Comparison of ENCODE assay signal across 13 mouse cellular contexts in the genomic region with DNA sequence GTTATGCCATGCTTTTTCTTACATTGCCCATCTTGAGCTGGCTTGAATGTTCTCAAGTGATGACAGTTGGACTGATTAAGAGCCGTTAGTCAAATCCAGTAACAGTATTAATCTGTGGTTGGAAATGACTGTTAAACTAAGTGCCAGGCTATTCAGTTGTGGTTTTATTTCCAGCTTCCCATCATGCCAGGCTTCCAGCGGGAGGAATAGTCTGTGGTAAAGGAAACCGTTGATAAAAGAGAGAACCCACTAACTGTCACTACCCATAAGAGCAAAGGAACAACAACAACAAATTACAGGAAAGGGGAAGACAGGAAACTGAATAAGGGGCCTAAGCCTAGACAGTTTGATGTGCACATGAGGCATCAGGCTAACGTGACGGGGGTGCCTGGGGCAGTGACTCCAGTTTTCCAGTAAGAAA. TPM values are rescaled to one million over a fixed set of nuclear protein-coding genes. Genes with fewer than 3 reads are reported as not detected.
DNase-seq lines count a peak whose midpoint lies in the region; ATAC-seq and TF ChIP-seq lines count a peak whose summit lies in the region.
"Had no signal": no experiment of that assay in that cellular context is flagged by ENCODE, and none has a peak within 500 bp of the region (broad histone marks: within the 10 kb centered on the region; RNA-seq: fewer than 3 reads in every experiment).

No protein-coding gene starts in this region.

- H3K36me3 ChIP-seq in thymus, adult 2 months (ENCODE audit: control insufficient read depth, insufficient read depth, low read length), result no peaks in the 10 kb centered on the region
- no peaks in the 10 kb centered on the region for H3K36me3 ChIP-seq in macrophage (ENCODE audit: inconsistent target)
- no peaks in the 10 kb centered on the region for H3K36me3 ChIP-seq in kidney, embryonic 15.5 days
- H3K36me3 ChIP-seq: limb, embryonic 15.5 days had no signal

- no peak for TF ChIP-seq POLR2A in thymus, adult 2 months (IDR thresholded peaks at IDR 0.05; ENCODE audit: control insufficient read depth, extremely low read depth, insufficient read depth, low read length, poor library complexity)

- WGBS in thymus, adult 2 months, result 4% methylated on average over 5 of the region's 5 CpGs
- WGBS in macrophage (ENCODE audit: missing documents), result 24% methylated on average over 4 of the region's 5 CpGs
- WGBS in kidney, embryonic 15.5 days, result 64% methylated on average over 5 of the region's 5 CpGs

- H3K27me3 ChIP-seq in thymus, adult 2 months (ENCODE audit: control insufficient read depth, insufficient read depth, low read length), result no peaks in the 10 kb centered on the region
- no peaks in the 10 kb centered on the region for H3K27me3 ChIP-seq in kidney, embryonic 15.5 days
- H3K27me3 ChIP-seq: limb, embryonic 15.5 days had no signal

- peaks cover 41% of the 10 kb centered on the region for H3K4me1 ChIP-seq in thymus, adult 2 months (replicated peaks; ENCODE audit: control insufficient read depth, insufficient read depth, low read length)
- H3K4me1 ChIP-seq in kidney, embryonic 15.5 days, result peaks cover 15% of the 10 kb centered on the region

- H3K4me3 ChIP-seq in thymus, adult 2 months (ENCODE audit: control insufficient read depth, insufficient read depth, low read length), result no peak overlapping the region
- no peak overlapping the region for H3K4me3 ChIP-seq in macrophage (ENCODE audit: inconsistent target)
- H3K4me3 ChIP-seq in left cerebral cortex, adult 2 months, result no peak overlapping the region
- no peak overlapping the region for H3K4me3 ChIP-seq in kidney, embryonic 15.5 days (replicated peaks)
- H3K4me3 ChIP-seq: limb, embryonic 15.5 days had no signal

- intact Hi-C loops in left cerebral cortex, adult 2 months (cut with DNase I), result no loop called here

- no peak overlapping the region for H3K4me2 ChIP-seq in kidney, embryonic 15.5 days
- H3K4me2 ChIP-seq: limb, embryonic 15.5 days had no signal

- H3K9ac ChIP-seq in kidney, embryonic 15.5 days, result no peak overlapping the region
- H3K9ac ChIP-seq: limb, embryonic 15.5 days had no signal

- H3K27ac ChIP-seq in thymus, adult 2 months (ENCODE audit: control insufficient read depth, insufficient read depth, low read length), result peak overlapping the region; percentile 49
- H3K27ac ChIP-seq in macrophage, result peak overlapping the region; percentile 35
- no peak overlapping the region for H3K27ac ChIP-seq in left cerebral cortex, adult 2 months
- H3K27ac ChIP-seq in kidney, embryonic 15.5 days, result no peak overlapping the region
- H3K27ac ChIP-seq: limb, embryonic 15.5 days; stomach, postnatal 0 days had no signal

- H3K79me2 ChIP-seq in macrophage (ENCODE audit: inconsistent target), result peaks cover 76% of the 10 kb centered on the region

- ATAC-seq in activated CD4-positive, CD25-positive, alpha-beta regulatory T cell, adult 4 months, result peak; percentile 37
- no peak for ATAC-seq in kidney, embryonic 15.5 days (replicated peaks; ENCODE audit: low FRiP score)
- ATAC-seq: intestine, embryonic 16.5 days had no signal

- TF ChIP-seq CTCF in thymus, adult 2 months (IDR thresholded peaks at IDR 0.05; ENCODE audit: borderline replicate concordance, control insufficient read depth, extremely low read depth, insufficient read depth, low read length, poor library complexity), result no peak
- no peak for TF ChIP-seq CTCF in left cerebral cortex, adult 2 months (IDR thresholded peaks at IDR 0.05)

- no peak for DNase-seq in thymus, adult 2 months
- DNase-seq in thymus, adult 18-20 months, result no peak
- DNase-seq in left cerebral cortex, adult 2 months (ENCODE audit: extremely low spot score in 1 of 2, low spot score in 2 of 2), result no peak
- DNase-seq in frontal cortex, postnatal 36 days (ENCODE audit: low spot score in 2 of 2), result no peak
- DNase-seq: cerebellum, adult 8-10 months; heart, postnatal 36 days; lung, postnatal 36 days had no signal

- H3K9me3 ChIP-seq in kidney, embryonic 15.5 days (replicated peaks), result no peaks in the 10 kb centered on the region
- H3K9me3 ChIP-seq: limb, embryonic 15.5 days had no signal

RNA-seq across cellular contexts. Expression of a gene that starts 46.1 kb away (rescaled TPM):
- polyA plus RNA-seq in thymus, adult 2 months (2012; rRNA removed), result 13.4 and 13.7 TPM in 2 replicates
- 10 to 100 TPM; 38.1 to 52.1 TPM for polyA plus RNA-seq in activated CD4-positive, CD25-positive, alpha-beta regulatory T cell, adult 4 months (2017; shearing (Covaris generic))
- total RNA-seq in macrophage (2018; cell fraction: chromatin; rRNA removed), result 100 to 1,000 TPM in 25 of 26 experiments, 10 to 100 TPM in 1; 87.8 to 675 (median 157) TPM
- 10 to 100 TPM; 13.9 to 46.8 (median 17.8) TPM for total RNA-seq in macrophage (2018; cell fraction: cytosol; rRNA removed)
- total RNA-seq in macrophage (2018; cell fraction: nucleus; rRNA removed), result 100 to 1,000 TPM in 10 of 26 experiments, 10 to 100 TPM in 16; 46.5 to 295 (median 87.3) TPM
- 22.8 to 33.0 TPM (median 24.7 TPM) in 3 replicates for polyA plus RNA-seq in macrophage (2018)
- 10 to 100 TPM; 44.3 to 45.7 TPM for total RNA-seq in left cerebral cortex, adult 2 months (2021)
- polyA plus RNA-seq in kidney, embryonic 15.5 days (2015; fragmentation: Nextera tagmentation; extraction: Ambion mirVana), result 31.4 and 31.6 TPM in 2 replicates

Comparison
In these comparisons a context has a peak if more than half of its experiments do, and no peak if none do; other contexts are left out.
1. H3K27ac ChIP-seq: peak in thymus, adult 2 months (single experiment) and macrophage (single experiment); none in left cerebral cortex, adult 2 months (single experiment) and kidney, embryonic 15.5 days (single experiment).